Mouse (Mus musculus) heart, embryonic 11.5 days (tissue): Measurements from ENCODE around the gene Ctf1. TPM values are rescaled to one million over a fixed set of nuclear protein-coding genes. Genes with fewer than 3 reads are reported as not detected.
A peak's percentile ranks its signal among the peaks of the same experiment; 100 is the strongest.

ENCODE experiments used
- ATAC-seq: fragments of 200-750 bp; cut with Nextera tagmentation; replicated peaks from 2 replicates; pipeline ENCODE4 v1.8.0; 2017; ENCODE audit warnings: moderate library complexity; ENCODE audit not compliant: insufficient number of reproducible peaks, low FRiP score, low TSS enrichment
- H3K27ac ChIP-seq: fragments of 300-500 bp; sonication (generic); 2 replicates; pipeline ENCODE4 v1.5.1; 2014; ENCODE audit warnings: mild to moderate bottlenecking, low read depth, low read length
- H3K27me3 ChIP-seq: fragments of 300-500 bp; sonication (generic); 2 replicates; pipeline ENCODE4 v1.6.1; 2014; ENCODE audit warnings: mild to moderate bottlenecking, low read length, mixed read lengths; ENCODE audit not compliant: control insufficient read depth, insufficient read depth
- H3K36me3 ChIP-seq: fragments of 300-500 bp; sonication (generic); 2 replicates; pipeline ENCODE4 v1.6.1; 2014; ENCODE audit warnings: mild to moderate bottlenecking, low read length, moderate library complexity, mixed read lengths; ENCODE audit not compliant: control insufficient read depth, insufficient read depth
- H3K4me1 ChIP-seq: fragments of 300-500 bp; sonication (generic); 2 replicates; pipeline ENCODE4 v1.6.1; 2014; ENCODE audit warnings: low read length; ENCODE audit not compliant: control insufficient read depth, insufficient read depth
- H3K4me2 ChIP-seq: fragments of 300-500 bp; sonication (generic); 2 replicates; pipeline ENCODE4 v1.6.1; 2014; ENCODE audit warnings: mild to moderate bottlenecking, moderate library complexity
- H3K4me3 ChIP-seq: fragments of 300-500 bp; sonication (generic); 2 replicates; pipeline ENCODE4 v1.5.1; 2014; ENCODE audit warnings: low read depth, low read length
- H3K9ac ChIP-seq: fragments of 300-500 bp; sonication (generic); 2 replicates; pipeline ENCODE4 v1.6.1; 2014; ENCODE audit warnings: mild to moderate bottlenecking, low read depth, low read length, moderate library complexity
- H3K9me3 ChIP-seq: fragments of 300-500 bp; sonication (generic); replicated peaks from 2 replicates; pipeline ENCODE4 v1.6.1; 2016; ENCODE audit warnings: low read length; ENCODE audit not compliant: control insufficient read depth
- WGBS: fragments of 180-500 bp; shearing (Covaris S2); extraction: QIAGEN DNeasy Blood & Tissue Kit; methylation state at CpG from one replicate; pipeline ENCODE4 v1.1.7; 2014; ENCODE audit not compliant: insufficient replicate concordance; 5-methylcytosine and 5-hydroxymethylcytosine counted together
- polyA plus RNA-seq: library from polyadenylated mRNA; unstranded; fragments of >200 nt; fragmentation: Nextera tagmentation; extraction: Ambion mirVana; gene quantifications from 2 replicates; pipeline ENCODE4 v1.2.1, GENCODE M21; 2014

Gene Ctf1
- 4.7 and 4.9 TPM in 2 replicates for polyA plus RNA-seq

DNA sequence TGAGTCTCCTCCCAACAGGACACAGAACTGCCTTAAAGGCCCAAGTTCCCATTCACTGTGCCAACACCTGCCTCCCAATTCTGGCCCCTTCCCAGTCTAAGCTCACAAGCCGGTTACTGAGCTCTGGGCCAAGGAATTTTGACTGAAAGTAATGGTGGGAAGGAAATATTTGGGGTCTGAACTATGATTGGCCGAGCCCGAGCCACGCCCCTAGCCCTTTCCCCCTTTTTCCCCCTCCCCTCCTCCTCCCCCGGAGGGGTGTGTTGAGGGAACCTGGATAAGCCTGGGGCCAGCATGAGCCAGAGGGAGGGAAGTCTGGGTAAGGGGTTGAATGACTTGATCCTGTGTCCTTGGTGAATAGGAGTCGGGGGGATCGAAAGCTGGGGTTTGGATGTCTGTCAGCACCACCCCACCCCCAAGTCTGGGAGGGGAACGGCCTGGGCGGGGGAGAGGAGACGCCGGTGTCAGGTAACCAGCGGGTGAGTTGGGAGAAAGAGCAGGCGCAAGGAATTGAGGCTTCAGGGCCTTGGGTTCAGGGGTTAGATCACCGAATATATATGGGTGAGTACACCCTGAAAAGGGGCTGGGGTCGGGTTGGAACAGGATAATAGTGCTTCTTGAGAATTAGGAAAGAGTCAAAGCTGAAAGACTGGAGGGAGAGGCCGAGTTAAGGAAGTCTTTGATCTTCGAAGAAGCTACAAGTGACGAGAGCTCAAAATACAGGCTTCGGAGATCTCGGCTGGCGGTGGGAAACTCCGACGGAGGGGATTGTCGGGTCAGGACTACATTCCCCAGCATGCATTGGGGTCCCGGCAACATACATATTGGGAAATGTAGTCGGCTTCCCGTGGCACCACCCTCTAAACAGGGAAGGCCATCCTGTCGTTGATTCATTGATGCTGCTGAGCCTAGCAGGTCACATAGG, at the start of gene Ctf1:
Gene Ctf1, plus strand, starts transcription at position 276 of the 925 bp plus-strand sequence.
- Histone ChIP-seq H3K27me3 (no peaks in the 10 kb centered on the region; the same call in 1 of the 2 replicates), H3K36me3 (no peaks in the 10 kb centered on the region), H3K27ac (peak within 1 kb of the TSS; percentile 79), H3K4me1 (peaks cover 17% of the 10 kb centered on the region), H3K9me3 (no peaks in the 10 kb centered on the region), H3K9ac (peak within 1 kb of the TSS; percentile 71), H3K4me2 (peak within 1 kb of the TSS; percentile 82), H3K4me3 (peak within 1 kb of the TSS; percentile 38)
- 2% methylated on average over 28 of the region's 28 CpGs for WGBS
- peak; percentile 35; the same call in 1 of the 2 replicates for ATAC-seq

DNA sequence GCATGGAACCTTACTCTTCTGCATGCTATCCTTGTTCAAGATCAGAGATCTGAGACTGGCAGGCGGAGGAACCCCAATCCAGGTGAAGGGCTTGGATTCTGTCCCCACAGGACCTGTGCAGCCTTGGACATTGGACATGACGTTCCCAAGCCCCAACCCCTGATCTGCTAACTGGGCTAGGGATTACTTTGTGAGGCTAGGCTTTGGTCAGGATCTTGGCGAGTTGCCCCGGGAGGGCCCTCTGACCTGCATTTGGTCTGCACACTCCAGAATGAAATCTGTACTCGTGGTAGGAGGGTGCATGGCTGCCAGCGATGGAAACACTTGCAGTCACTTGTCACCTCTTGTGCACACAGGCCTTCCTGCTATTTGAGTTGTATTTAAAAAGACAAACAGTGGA, 49.6 kb upstream of the Ctf1 start:
- H3K4me2 ChIP-seq = no peak overlapping the region
- no peaks in the 10 kb centered on the region for H3K27me3 ChIP-seq
- H3K27ac ChIP-seq = no peak overlapping the region
- no peaks in the 10 kb centered on the region for H3K9me3 ChIP-seq
- no peak overlapping the region for H3K4me3 ChIP-seq
- H3K9ac ChIP-seq = no peak overlapping the region
- ATAC-seq = no peak
- 0 out of 2 replicates have a peak, but pooled peaks cover 4% of the 10 kb centered on the region for H3K4me1 ChIP-seq
- WGBS = 82% methylated on average over 6 of the region's 6 CpGs
- H3K36me3 ChIP-seq = no peaks in the 10 kb centered on the region; the same call in 1 of the 2 replicates

GRCm38 (mm10) chr7:127666066-127666654, 46.4 kb upstream of the Ctf1 start:
- Histone ChIP-seq H3K9ac (no peak overlapping the region), H3K9me3 (no peaks in the 10 kb centered on the region), H3K4me1 (0 out of 2 replicates have a peak, but pooled peaks cover 4% of the 10 kb centered on the region), H3K36me3 (no peaks in the 10 kb centered on the region; the same call in 1 of the 2 replicates), H3K27ac (no peak overlapping the region), H3K4me3 (no peak overlapping the region), H3K27me3 (no peaks in the 10 kb centered on the region), H3K4me2 (no peak overlapping the region)
- ATAC-seq = no peak
- WGBS = 91% methylated on average over 6 of the region's 6 CpGs

- ATAC-seq = no peak
- Histone ChIP-seq H3K27me3 (no peaks in the 10 kb centered on the region), H3K4me3 (no peak overlapping the region), H3K36me3 (no peaks in the 10 kb centered on the region; the same call in 1 of the 2 replicates), H3K4me2 (no peak overlapping the region), H3K27ac (no peak overlapping the region), H3K9ac (no peak overlapping the region), H3K4me1 (0 out of 2 replicates have a peak, but pooled peaks cover 4% of the 10 kb centered on the region), H3K9me3 (no peaks in the 10 kb centered on the region)
- WGBS = 83% methylated on average over 13 of the region's 13 CpGs
These were observed 45.9 kb upstream of the Ctf1 start for GRCm38 (mm10) chr7:127666679-127667078.

DNA sequence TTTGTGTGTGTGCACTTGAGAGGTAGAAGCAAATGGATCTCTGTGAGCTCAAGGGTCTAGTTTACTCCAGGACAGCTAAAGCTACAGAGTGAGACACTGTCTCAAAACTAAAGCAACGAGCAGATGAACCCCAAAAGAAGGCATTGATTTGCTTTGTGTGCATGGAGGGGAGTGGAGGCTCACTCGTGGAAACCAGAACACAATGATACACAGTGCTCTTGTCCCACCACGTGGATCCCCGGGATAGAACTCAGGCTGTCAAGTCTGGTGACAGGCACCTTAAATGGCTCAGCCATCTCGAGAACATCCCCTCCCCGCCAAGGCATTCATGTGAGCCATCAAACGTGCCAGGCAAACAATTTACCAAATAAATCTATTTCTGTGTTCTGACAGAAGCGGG, 45.4 kb upstream of the Ctf1 start:
- ATAC-seq = no peak
- Histone ChIP-seq H3K36me3 (no peaks in the 10 kb centered on the region; the same call in 1 of the 2 replicates), H3K4me1 (0 out of 2 replicates have a peak, but pooled peaks cover 4% of the 10 kb centered on the region), H3K27ac (no peak overlapping the region), H3K4me3 (no peak overlapping the region), H3K9ac (no peak overlapping the region), H3K4me2 (no peak overlapping the region), H3K9me3 (no peaks in the 10 kb centered on the region), H3K27me3 (no peaks in the 10 kb centered on the region)
- 46% methylated on average over 8 of the region's 8 CpGs for WGBS

GRCm38 (mm10) chr7:127671880-127672774, 40.4 kb upstream of the Ctf1 start:
- Histone ChIP-seq H3K27me3 (no peaks in the 10 kb centered on the region), H3K9me3 (no peaks in the 10 kb centered on the region), H3K4me1 (0 out of 2 replicates have a peak, but pooled peaks cover 6% of the 10 kb centered on the region), H3K9ac (no peak overlapping the region), H3K36me3 (peaks cover 2% of the 10 kb centered on the region; the same call in 1 of the 2 replicates), H3K4me2 (no peak overlapping the region), H3K27ac (no peak overlapping the region), H3K4me3 (no peak overlapping the region)
- 63% methylated on average over 11 of the region's 11 CpGs for WGBS
- no peak for ATAC-seq

DNA sequence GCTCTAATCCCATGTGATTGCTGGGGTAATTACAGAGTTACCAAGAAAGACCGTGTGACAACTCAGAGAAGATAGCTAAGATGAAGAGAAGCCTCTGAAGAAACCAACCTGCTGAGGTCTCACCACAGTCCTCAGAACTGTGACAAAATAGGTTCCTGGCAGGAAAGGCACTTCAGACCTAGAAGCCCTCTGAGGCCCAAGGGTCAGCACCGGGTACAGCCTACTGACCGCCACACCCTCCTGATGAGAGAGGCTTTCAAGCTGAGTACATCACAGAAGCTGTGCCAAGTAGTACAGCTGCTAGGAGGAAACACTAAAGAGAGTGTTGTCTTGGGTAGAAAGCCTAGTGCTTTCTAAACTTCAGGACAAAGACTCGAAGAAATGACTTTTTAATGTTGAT, 39.8 kb upstream of the Ctf1 start:
- peaks cover 3% of the 10 kb centered on the region; the same call in 1 of the 2 replicates for H3K36me3 ChIP-seq
- ATAC-seq = no peak
- no peak overlapping the region for H3K27ac ChIP-seq
- H3K4me3 ChIP-seq = no peak overlapping the region
- no peaks in the 10 kb centered on the region for H3K9me3 ChIP-seq
- H3K4me1 ChIP-seq = 0 out of 2 replicates have a peak, but pooled peaks cover 3% of the 10 kb centered on the region
- H3K9ac ChIP-seq = no peak overlapping the region
- 61% methylated on average over 4 of the region's 4 CpGs for WGBS
- H3K27me3 ChIP-seq = no peaks in the 10 kb centered on the region
- no peak overlapping the region for H3K4me2 ChIP-seq

DNA sequence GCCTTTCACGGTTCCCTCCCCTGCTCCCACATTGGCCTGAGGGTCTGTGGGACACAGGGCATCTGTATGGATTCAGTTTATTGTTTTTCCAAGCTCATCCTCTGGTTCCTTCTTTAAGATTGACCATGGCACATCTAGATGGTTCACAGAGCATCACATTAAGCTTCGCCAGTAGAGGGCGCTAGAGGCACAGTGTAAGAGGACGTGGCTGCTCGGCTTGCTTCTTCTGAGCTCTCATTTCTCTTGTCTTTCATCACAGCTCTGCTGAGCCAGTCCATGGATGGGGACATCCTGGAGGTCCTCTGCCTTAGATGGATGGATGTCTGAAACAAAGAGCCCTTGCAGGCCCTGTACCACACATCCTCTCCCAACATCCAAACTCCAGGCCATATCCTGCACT, 37.6 kb upstream of the Ctf1 start:
- no peaks in the 10 kb centered on the region for H3K27me3 ChIP-seq
- H3K9me3 ChIP-seq = no peaks in the 10 kb centered on the region
- 5% methylated on average over 5 of the region's 5 CpGs for WGBS
- no peak; the same call in 1 of the 2 replicates for ATAC-seq
- no peak overlapping the region for H3K9ac ChIP-seq
- no peak overlapping the region for H3K27ac ChIP-seq
- no peak overlapping the region for H3K4me2 ChIP-seq
- 0 out of 2 replicates have a peak, but pooled peaks cover 3% of the 10 kb centered on the region for H3K4me1 ChIP-seq
- H3K36me3 ChIP-seq = peaks cover 3% of the 10 kb centered on the region; the same call in 1 of the 2 replicates
- no peak overlapping the region for H3K4me3 ChIP-seq
